In the genomic region with DNA sequence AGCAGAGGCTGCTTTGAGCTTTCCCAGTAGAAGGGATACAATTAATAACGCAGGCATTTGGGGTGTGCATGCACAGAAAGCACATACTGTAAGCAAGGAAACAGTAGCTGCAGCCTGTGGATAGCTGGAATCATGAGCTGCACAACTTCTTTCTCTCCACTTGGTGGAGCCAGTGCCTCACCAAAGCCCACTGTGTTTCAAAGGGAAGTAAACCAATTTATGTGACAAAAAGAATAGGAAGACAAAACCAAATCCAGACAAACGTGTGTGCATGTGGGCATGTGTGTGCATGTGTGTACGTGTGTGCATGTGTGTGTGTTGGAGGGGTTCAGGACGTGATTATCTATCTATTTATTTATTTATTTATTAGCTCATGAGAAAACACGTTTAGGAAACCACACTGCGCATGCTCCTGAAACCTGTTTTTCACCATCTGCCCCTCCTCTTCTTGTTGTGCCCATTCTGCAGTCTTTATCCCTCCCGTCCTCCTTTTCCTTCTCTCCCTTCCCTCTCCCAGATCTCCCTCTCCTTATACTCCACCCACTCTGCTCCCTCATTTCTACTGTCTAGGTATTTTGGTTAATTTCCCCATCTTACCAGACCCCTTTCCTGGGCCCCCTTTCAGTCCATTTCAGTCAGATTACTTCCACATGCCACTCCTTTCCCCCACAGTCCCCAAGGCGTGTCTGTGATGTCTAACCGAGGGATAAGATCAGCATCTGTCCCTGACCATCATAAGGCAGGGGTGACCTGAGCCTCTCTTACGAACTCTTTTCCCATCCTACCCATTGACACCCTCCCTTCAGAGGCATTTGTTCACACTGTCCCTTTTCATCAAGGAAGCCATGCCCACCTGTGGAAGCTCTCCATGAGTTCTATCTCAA, we compare ENCODE assay signal across 8 mouse cellular contexts.
DNase-seq lines count a peak whose midpoint lies in the region; ATAC-seq and TF ChIP-seq lines count a peak whose summit lies in the region.
"Had no signal": no experiment of that assay in that cellular context is flagged by ENCODE, and none has a peak within 500 bp of the region (broad histone marks: within the 10 kb centered on the region; RNA-seq: fewer than 3 reads in every experiment).

No protein-coding gene starts in this region.

- no peaks in the 10 kb centered on the region for H3K9me3 ChIP-seq in neural tube, embryonic 15.5 days (replicated peaks)
- no peaks in the 10 kb centered on the region for H3K9me3 ChIP-seq in forebrain, postnatal 0 days (ENCODE audit: low read length)
- H3K9me3 ChIP-seq in liver, embryonic 14.5 days (ENCODE audit: control insufficient read depth, low read length) = no peaks in the 10 kb centered on the region
- H3K9me3 ChIP-seq: heart, embryonic 15.5 days had no signal

- H3K27ac ChIP-seq in neural tube, embryonic 15.5 days (replicated peaks) = no peak overlapping the region
- no peak overlapping the region for H3K27ac ChIP-seq in forebrain, postnatal 0 days (ENCODE audit: low read depth, low read length)
- H3K27ac ChIP-seq in liver, embryonic 14.5 days = no peak overlapping the region
- H3K27ac ChIP-seq: heart, embryonic 15.5 days had no signal

- H3K4me3 ChIP-seq in neural tube, embryonic 15.5 days (replicated peaks) = no peak overlapping the region
- no peak overlapping the region for H3K4me3 ChIP-seq in forebrain, postnatal 0 days (ENCODE audit: low read depth, low read length)
- no peak overlapping the region for H3K4me3 ChIP-seq in liver, embryonic 14.5 days (ENCODE audit: insufficient read depth in 1 of 2, low read depth in 2 of 2, low read length in 2 of 2)
- H3K4me3 ChIP-seq: heart, embryonic 15.5 days had no signal

- no peaks in the 10 kb centered on the region for H3K27me3 ChIP-seq in neural tube, embryonic 15.5 days (replicated peaks)
- no peaks in the 10 kb centered on the region for H3K27me3 ChIP-seq in forebrain, postnatal 0 days (ENCODE audit: insufficient read depth, low read length)
- no peaks in the 10 kb centered on the region for H3K27me3 ChIP-seq in liver, embryonic 14.5 days (ENCODE audit: control insufficient read depth, insufficient read depth, low read length)
- H3K27me3 ChIP-seq: heart, embryonic 15.5 days had no signal

- TF ChIP-seq EP300 in liver, embryonic 14.5 days (IDR thresholded peaks at IDR 0.05; ENCODE audit: low read depth) = no peak

- DNase-seq in neural tube, embryonic 10.5 days (ENCODE audit: extremely low spot score, low spot score) = peak; percentile 44
- DNase-seq in Muller cell, postnatal 12 days (ENCODE audit: inconsistent ontology term) = peak; percentile 21
- DNase-seq in cerebellum, adult 18-20 months = peak; percentile 40 to 60
- peak; percentile 87 for DNase-seq in forebrain, postnatal 0 days
- peak in 1 of 3 experiments; percentile 9 for DNase-seq in liver, embryonic 14.5 days (ENCODE audit: low read depth in 3 of 3, low spot score in 3 of 3)
- peak; percentile 54 for DNase-seq in retina, postnatal 7 days (ENCODE audit: low read depth, low spot score)

- H3K4me1 ChIP-seq in neural tube, embryonic 15.5 days = no peaks in the 10 kb centered on the region
- H3K4me1 ChIP-seq in forebrain, postnatal 0 days (ENCODE audit: insufficient read depth) = no peaks in the 10 kb centered on the region
- H3K4me1 ChIP-seq in liver, embryonic 14.5 days (replicated peaks; ENCODE audit: control insufficient read depth in 2 of 2, insufficient read depth in 2 of 2, low read length in 1 of 2) = no peaks in the 10 kb centered on the region
- H3K4me1 ChIP-seq: heart, embryonic 15.5 days had no signal

- TF ChIP-seq CTCF in forebrain, postnatal 0 days (IDR thresholded peaks at IDR 0.05; ENCODE audit: low read depth) = peak; percentile 95
- TF ChIP-seq CTCF in liver, embryonic 14.5 days (IDR thresholded peaks at IDR 0.05; ENCODE audit: low read depth) = peak; percentile 69

- no peak for ATAC-seq in neural tube, embryonic 15.5 days (ENCODE audit: low FRiP score)
- peak; percentile 87 for ATAC-seq in forebrain, postnatal 0 days
- ATAC-seq in liver, embryonic 14.5 days (ENCODE audit: insufficient read depth) = no peak

- H3K36me3 ChIP-seq in neural tube, embryonic 15.5 days = peaks cover 35% of the 10 kb centered on the region
- H3K36me3 ChIP-seq in forebrain, postnatal 0 days (ENCODE audit: insufficient read depth) = peaks cover 43% of the 10 kb centered on the region
- H3K36me3 ChIP-seq in liver, embryonic 14.5 days (replicated peaks; ENCODE audit: control insufficient read depth, insufficient read depth, low read depth) = no peaks in the 10 kb centered on the region

- H3K4me2 ChIP-seq in neural tube, embryonic 15.5 days = no peak overlapping the region
- H3K4me2 ChIP-seq in forebrain, postnatal 0 days (ENCODE audit: low read depth) = no peak overlapping the region
- H3K4me2 ChIP-seq in liver, embryonic 14.5 days (ENCODE audit: low read depth) = no peak overlapping the region
- H3K4me2 ChIP-seq: heart, embryonic 15.5 days had no signal

- no peak overlapping the region for H3K9ac ChIP-seq in neural tube, embryonic 15.5 days (replicated peaks)
- no peak overlapping the region for H3K9ac ChIP-seq in forebrain, postnatal 0 days
- no peak overlapping the region for H3K9ac ChIP-seq in liver, embryonic 14.5 days (replicated peaks)
- H3K9ac ChIP-seq: heart, embryonic 15.5 days had no signal

- 54% methylated on average over 10 of the region's 10 CpGs for WGBS in neural tube, embryonic 15.5 days
- 35% methylated on average over 10 of the region's 10 CpGs for WGBS in forebrain, postnatal 0 days
- 27% methylated on average over 10 of the region's 10 CpGs for WGBS in liver, embryonic 14.5 days (ENCODE audit: insufficient replicate concordance)
